Mouse (Mus musculus) bone marrow, adult 2 months (tissue): ENCODE measurements around the gene Atp6v0b. TPM values are rescaled to one million over a fixed set of nuclear protein-coding genes. Genes with fewer than 3 reads are reported as not detected.

Experiments
- H3K27ac ChIP-seq: fragments of 200-500 bp; 2 replicates; pipeline ENCODE4 v1.5.1; 2012; ENCODE audit warnings: low read depth, mild to moderate bottlenecking, control low read depth, inconsistent platforms, low read length; ENCODE audit not compliant: control insufficient read depth, poor library complexity, insufficient read depth
- H3K4me1 ChIP-seq: fragments of 200-500 bp; 2 replicates; pipeline ENCODE4 v1.6.1; 2011; ENCODE audit warnings: low read length; ENCODE audit not compliant: control insufficient read depth, insufficient read depth
- H3K4me3 ChIP-seq: fragments of 200-500 bp; replicated peaks from 2 replicates; pipeline ENCODE3; 2011; ENCODE audit warnings: mild to moderate bottlenecking, low read depth, low read length, control low read depth; ENCODE audit not compliant: control insufficient read depth
- CTCF ChIP-seq: fragments of 200-500 bp; IDR thresholded peaks from 2 replicates; pipeline ENCODE4 v1.5.1; 2011; ENCODE audit warnings: low read length, control low read depth; ENCODE audit not compliant: control insufficient read depth, insufficient read depth
- POLR2A ChIP-seq: fragments of 200-500 bp; IDR thresholded peaks from 2 replicates; pipeline ENCODE4 v1.6.1; 2011; ENCODE audit warnings: low read depth, mild to moderate bottlenecking, control low read depth, low read length, borderline replicate concordance; ENCODE audit not compliant: control insufficient read depth
- WGBS: fragments of 180-500 bp; shearing (Covaris S2); methylation state at CpG from one replicate; pipeline ENCODE4 v1.1.7; 2018; 5-methylcytosine and 5-hydroxymethylcytosine counted together
- polyA plus RNA-seq: library from polyadenylated mRNA; stranded (reverse); fragments of >200 nt; gene quantifications from 2 replicates; pipeline ENCODE4 v1.2.4, GENCODE M21; 2011; ENCODE audit warnings: low replicate concordance; ENCODE audit not compliant: missing spikeins, insufficient read depth, insufficient read length

Atp6v0b gene
- polyA plus RNA-seq, 1 experiment = 442 TPM

DNA sequence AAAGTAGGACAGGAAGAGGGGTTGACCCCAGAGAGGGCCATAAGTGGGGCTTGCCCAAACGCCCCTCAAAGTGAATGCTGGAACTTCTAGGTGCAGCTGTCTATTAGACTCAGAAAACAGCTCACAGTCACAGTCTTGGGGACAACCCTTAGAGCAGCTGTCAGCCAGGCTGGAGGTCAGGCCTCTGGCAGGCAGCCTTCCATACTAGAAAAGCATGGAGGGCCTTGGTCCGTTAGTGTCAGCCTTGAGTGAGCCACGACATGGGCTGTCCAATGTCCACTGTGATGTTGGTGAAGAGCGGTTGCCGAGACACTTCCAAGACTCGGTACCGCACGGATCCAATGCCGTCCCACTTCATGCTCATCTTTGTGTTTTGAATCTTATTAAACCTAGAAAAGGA lies 13.5 kb downstream of the Atp6v0b start:
- H3K4me1 ChIP-seq = no peaks in the 10 kb centered on the region
- no peak overlapping the region for H3K27ac ChIP-seq
- no peak overlapping the region for H3K4me3 ChIP-seq
- TF ChIP-seq CTCF = no peak
- TF ChIP-seq POLR2A = no peak
- 89% methylated on average over 9 of the region's 9 CpGs for WGBS

DNA sequence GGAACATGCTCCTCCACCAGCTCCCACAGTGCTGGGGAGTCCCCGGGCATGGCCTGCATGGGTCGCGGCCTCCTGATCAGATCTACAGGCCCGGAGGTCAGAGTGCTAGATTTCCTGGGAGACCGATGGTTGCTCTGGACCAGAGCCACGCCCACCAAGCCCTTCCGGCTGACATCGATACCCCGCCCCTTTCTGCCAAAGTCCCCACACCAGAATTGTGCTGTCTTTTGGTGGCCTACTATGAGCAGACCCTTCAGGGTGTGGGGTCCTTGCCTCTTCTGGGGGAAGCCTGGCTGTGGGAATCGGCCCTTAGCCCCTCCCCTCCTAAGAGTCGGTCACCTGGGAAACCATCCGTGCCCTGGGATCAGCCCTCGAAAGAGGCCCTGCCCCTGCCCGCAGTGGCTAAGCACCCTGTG lies 14.7 kb downstream of the Atp6v0b start, which contains the start of gene Ccdc24:
Gene Ccdc24, minus strand, starts transcription at position 87 of the 416 bp plus-strand sequence.
- no peak; the same call in 1 of the 2 replicates for TF ChIP-seq POLR2A
- 32% methylated on average over 14 of the region's 14 CpGs for WGBS
- H3K27ac ChIP-seq = no peak within 1 kb of the TSS
- H3K4me3 ChIP-seq = no peak within 1 kb of the TSS
- no peaks in the 10 kb centered on the region; the same call in 1 of the 2 replicates for H3K4me1 ChIP-seq

DNA sequence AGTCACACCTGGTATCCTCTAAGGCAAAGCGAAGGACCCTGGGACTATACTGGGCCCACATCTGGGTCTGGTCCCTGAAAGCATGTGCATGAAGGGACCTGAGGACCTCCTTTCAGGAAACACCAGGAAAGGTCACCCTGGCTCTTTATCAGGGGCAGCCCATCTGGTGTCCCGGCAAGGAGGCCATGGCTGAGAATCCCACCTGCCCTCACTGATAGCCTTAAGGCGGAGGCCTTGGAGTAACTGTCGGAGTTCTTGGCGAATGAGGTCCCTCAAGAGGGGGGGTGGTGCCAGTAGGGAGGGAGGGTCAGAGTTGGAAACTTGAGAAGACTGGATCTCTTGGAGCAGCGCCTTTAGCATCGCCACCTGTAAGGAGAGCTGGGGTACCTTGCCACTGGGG lies 15.3 kb downstream of the Atp6v0b start:
- no peak overlapping the region for H3K27ac ChIP-seq
- no peaks in the 10 kb centered on the region; the same call in 1 of the 2 replicates for H3K4me1 ChIP-seq
- TF ChIP-seq POLR2A (no peak), CTCF (no peak)
- 86% methylated on average over 7 of the region's 7 CpGs for WGBS
- no peak overlapping the region for H3K4me3 ChIP-seq

DNA sequence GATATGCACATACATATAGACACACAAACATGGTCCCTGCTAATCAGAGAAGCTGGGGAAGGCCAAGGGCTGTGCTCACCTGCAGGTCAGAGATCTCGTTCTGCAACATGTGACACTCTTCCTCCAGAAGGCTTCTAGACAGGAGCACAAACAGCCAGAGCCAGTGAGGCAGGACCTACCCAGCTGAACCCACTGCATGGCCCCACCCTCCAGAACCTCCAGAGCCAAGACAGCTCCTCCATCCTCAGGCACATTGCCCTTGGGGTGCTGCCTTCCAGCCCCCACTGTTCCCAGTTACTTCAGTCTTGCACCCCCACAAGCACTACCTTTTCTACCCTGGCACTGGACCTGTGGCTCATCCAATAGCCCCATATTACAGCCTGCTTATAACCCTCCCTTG lies 16.7 kb downstream of the Atp6v0b start:
- Histone ChIP-seq H3K4me3 (no peak overlapping the region), H3K27ac (no peak overlapping the region), H3K4me1 (no peaks in the 10 kb centered on the region; the same call in 1 of the 2 replicates)
- 60% methylated on average over 1 of the region's 1 CpGs for WGBS
- TF ChIP-seq CTCF (no peak), POLR2A (no peak)

DNA sequence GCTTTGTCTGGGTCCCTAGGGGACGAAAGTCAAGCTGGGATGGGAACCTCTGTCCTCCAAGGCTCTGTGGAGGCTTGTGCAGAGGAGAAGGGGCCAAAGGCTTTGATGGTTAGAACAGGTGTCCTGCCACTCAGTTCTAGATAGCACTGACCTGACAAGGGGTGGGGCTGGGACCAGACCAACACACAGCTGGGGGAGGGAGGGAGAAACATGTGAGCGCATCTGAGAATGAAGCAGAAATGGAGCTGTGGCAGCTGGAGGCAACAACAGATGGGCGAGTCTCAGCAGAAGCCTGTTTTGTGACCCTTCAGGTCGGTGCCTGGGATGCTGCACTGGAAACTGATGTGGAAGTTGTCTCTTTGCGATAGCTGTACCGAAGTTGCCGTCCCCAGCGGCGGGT lies 17.8 kb downstream of the Atp6v0b start:
- no peak for TF ChIP-seq POLR2A
- TF ChIP-seq CTCF = no peak
- H3K4me3 ChIP-seq = no peak overlapping the region
- H3K27ac ChIP-seq = no peak overlapping the region
- 83% methylated on average over 9 of the region's 9 CpGs for WGBS
- H3K4me1 ChIP-seq = no peaks in the 10 kb centered on the region; the same call in 1 of the 2 replicates

DNA sequence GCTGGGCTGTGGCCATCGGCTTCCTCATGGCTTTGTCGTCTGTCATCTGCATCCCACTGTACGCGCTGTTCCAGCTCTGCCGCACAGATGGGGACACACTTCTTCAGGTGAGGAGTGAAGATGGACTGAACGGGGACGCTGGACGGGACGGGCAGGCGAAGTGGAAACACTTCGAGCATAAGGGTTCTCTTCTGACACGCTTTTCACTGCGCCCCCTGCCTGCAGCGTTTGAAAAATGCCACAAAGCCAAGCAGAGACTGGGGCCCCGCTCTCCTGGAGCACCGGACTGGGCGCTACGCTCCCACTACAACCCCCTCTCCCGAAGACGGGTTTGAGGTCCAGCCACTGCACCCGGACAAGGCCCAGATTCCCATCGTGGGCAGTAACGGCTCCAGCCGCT lies 19.3 kb downstream of the Atp6v0b start:
- H3K4me3 ChIP-seq = no peak overlapping the region
- H3K27ac ChIP-seq = no peak overlapping the region
- peak; percentile 66 for TF ChIP-seq CTCF
- no peak for TF ChIP-seq POLR2A
- no peaks in the 10 kb centered on the region; the same call in 1 of the 2 replicates for H3K4me1 ChIP-seq
- whole genome bisulfite sequencing = 16% methylated on average over 24 of the region's 24 CpGs

DNA sequence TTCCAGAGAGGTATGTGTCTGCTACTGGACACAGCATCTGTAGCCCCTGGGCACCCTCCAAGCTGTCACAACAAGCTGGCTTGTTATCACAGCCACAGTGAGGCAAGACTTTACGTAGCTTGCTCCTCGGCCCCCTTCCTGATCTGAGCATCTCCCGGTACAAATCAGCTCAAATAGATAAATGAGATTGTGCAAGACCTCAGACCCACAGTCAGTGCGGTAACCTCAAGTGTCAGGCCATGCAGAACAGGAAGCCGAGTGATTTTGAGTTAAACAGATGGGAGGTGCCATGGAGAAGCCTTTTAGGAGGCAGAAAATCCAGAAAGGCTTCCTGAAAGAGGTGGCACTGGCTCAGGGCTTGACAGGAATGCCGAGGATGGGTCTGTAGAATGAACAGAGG lies 20.1 kb downstream of the Atp6v0b start:
- H3K4me1 ChIP-seq = no peaks in the 10 kb centered on the region; the same call in 1 of the 2 replicates
- WGBS = 21% methylated on average over 6 of the region's 6 CpGs

DNA sequence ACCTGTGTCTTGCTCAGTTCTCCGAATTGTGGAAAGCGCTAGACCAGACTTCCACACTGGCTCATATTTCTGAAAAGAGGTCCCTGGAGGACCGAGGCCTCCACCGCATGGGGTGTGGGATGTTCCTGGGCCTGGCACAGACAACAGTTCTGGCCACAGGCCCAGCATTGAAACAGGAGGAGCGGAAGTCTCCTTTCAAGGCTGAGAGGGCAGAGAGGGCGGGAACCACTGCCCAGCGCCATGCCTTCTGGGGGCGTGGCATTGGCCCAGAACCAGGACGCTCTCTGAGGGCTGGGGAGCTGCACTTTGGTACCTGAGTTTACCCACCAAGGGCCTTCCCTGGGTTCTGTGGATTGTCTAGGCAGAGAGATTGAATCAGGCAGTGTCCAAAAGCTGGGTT lies 21.1 kb downstream of the Atp6v0b start:
- 40% methylated on average over 9 of the region's 9 CpGs for WGBS

More for the DNA sequence above, 20.1 kb downstream of the Atp6v0b start:
- TF ChIP-seq CTCF (no peak), POLR2A (no peak)
- Histone ChIP-seq H3K4me3 (no peak overlapping the region), H3K27ac (no peak overlapping the region)

DNA sequence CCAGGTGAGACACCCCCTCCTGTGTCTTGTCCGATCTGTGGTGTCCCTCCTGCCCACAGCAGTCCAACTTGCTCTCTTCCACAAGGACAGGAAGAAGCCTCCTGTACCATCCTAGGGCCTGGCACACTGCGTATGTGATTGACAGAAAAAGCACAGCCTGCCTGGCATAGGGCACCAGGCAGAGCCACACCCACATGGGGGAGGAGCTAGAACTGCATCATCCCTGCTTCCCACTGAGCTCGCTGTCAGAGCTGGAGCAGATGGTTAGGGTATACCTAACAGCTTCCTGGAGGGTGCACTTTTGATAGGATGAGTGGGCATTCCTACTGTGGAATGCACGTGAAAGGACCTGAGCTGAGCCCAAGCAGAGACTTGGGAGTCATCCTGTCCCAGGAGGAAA lies 24.3 kb downstream of the Atp6v0b start:
- no peak overlapping the region for H3K27ac ChIP-seq
- TF ChIP-seq POLR2A (no peak), CTCF (no peak)
- H3K4me1 ChIP-seq = no peaks in the 10 kb centered on the region; the same call in 1 of the 2 replicates
- no peak overlapping the region for H3K4me3 ChIP-seq
- WGBS = 71% methylated on average over 4 of the region's 4 CpGs

More for the DNA sequence above, 21.1 kb downstream of the Atp6v0b start:
- no peak overlapping the region for H3K4me3 ChIP-seq
- no peaks in the 10 kb centered on the region; the same call in 1 of the 2 replicates for H3K4me1 ChIP-seq
- H3K27ac ChIP-seq = no peak overlapping the region
- no peak for TF ChIP-seq CTCF
